Mouse (Mus musculus): ENCODE results near the gene Kif2a. TPM values are rescaled to one million over a fixed set of nuclear protein-coding genes. Genes with fewer than 3 reads are reported as not detected.

Gene Kif2a
- polyA plus RNA-seq, 1 experiment = 31.7 TPM

GRCm38 (mm10) chr13:107051342-107051741 is 29.4 kb upstream of the Kif2a start:
- TF ChIP-seq CTCF (IDR thresholded peaks at IDR 0.05; ENCODE audit: extremely low read depth, insufficient read depth, low read length) (no peak), POLR2A (IDR thresholded peaks at IDR 0.05; ENCODE audit: extremely low read depth, insufficient read depth, low read length) (no peak)
- Histone ChIP-seq H3K4me1 (ENCODE audit: control insufficient read depth, insufficient read depth, low read length) (no peaks in the 10 kb centered on the region; the same call in 1 of the 2 replicates), H3K4me3 (ENCODE audit: insufficient read depth, low read length) (no peak overlapping the region), H3K27ac (ENCODE audit: insufficient read depth, low read length) (no peak overlapping the region)

GRCm38 (mm10) chr13:107044229-107044628 is 22.3 kb upstream of the Kif2a start:
- Histone ChIP-seq H3K4me1 (ENCODE audit: control insufficient read depth, insufficient read depth, low read length) (no peaks in the 10 kb centered on the region), H3K4me3 (ENCODE audit: insufficient read depth, low read length) (no peak overlapping the region), H3K27ac (ENCODE audit: insufficient read depth, low read length) (no peak overlapping the region)
- TF ChIP-seq CTCF (IDR thresholded peaks at IDR 0.05; ENCODE audit: extremely low read depth, insufficient read depth, low read length) = no peak
- no peak for TF ChIP-seq POLR2A (IDR thresholded peaks at IDR 0.05; ENCODE audit: extremely low read depth, insufficient read depth, low read length)

GRCm38 (mm10) chr13:107042551-107042950 is 20.6 kb upstream of the Kif2a start:
- no peak overlapping the region for H3K27ac ChIP-seq (ENCODE audit: insufficient read depth, low read length)
- H3K4me3 ChIP-seq (ENCODE audit: insufficient read depth, low read length) = no peak overlapping the region
- H3K4me1 ChIP-seq (ENCODE audit: control insufficient read depth, insufficient read depth, low read length) = no peaks in the 10 kb centered on the region
- TF ChIP-seq POLR2A (IDR thresholded peaks at IDR 0.05; ENCODE audit: extremely low read depth, insufficient read depth, low read length) = no peak

- Histone ChIP-seq H3K4me1 (ENCODE audit: control insufficient read depth, insufficient read depth, low read length) (no peaks in the 10 kb centered on the region), H3K27ac (ENCODE audit: insufficient read depth, low read length) (no peak overlapping the region), H3K4me3 (ENCODE audit: insufficient read depth, low read length) (no peak overlapping the region)
- TF ChIP-seq POLR2A (IDR thresholded peaks at IDR 0.05; ENCODE audit: extremely low read depth, insufficient read depth, low read length) = no peak
- no peak for TF ChIP-seq CTCF (IDR thresholded peaks at IDR 0.05; ENCODE audit: extremely low read depth, insufficient read depth, low read length)
Measured at GRCm38 (mm10) chr13:107039493-107039892, 17.6 kb upstream of the Kif2a start.

GRCm38 (mm10) chr13:107038346-107038745 is 16.4 kb upstream of the Kif2a start:
- no peak for TF ChIP-seq POLR2A (IDR thresholded peaks at IDR 0.05; ENCODE audit: extremely low read depth, insufficient read depth, low read length)
- TF ChIP-seq CTCF (IDR thresholded peaks at IDR 0.05; ENCODE audit: extremely low read depth, insufficient read depth, low read length) = no peak
- no peaks in the 10 kb centered on the region for H3K4me1 ChIP-seq (ENCODE audit: control insufficient read depth, insufficient read depth, low read length)
- no peak overlapping the region for H3K4me3 ChIP-seq (ENCODE audit: insufficient read depth, low read length)
- H3K27ac ChIP-seq (ENCODE audit: insufficient read depth, low read length) = no peak overlapping the region

- Histone ChIP-seq H3K4me3 (ENCODE audit: insufficient read depth, low read length) (no peak overlapping the region), H3K4me1 (ENCODE audit: control insufficient read depth, insufficient read depth, low read length) (no peaks in the 10 kb centered on the region), H3K27ac (ENCODE audit: insufficient read depth, low read length) (no peak overlapping the region)
- no peak for TF ChIP-seq CTCF (IDR thresholded peaks at IDR 0.05; ENCODE audit: extremely low read depth, insufficient read depth, low read length)
- TF ChIP-seq POLR2A (IDR thresholded peaks at IDR 0.05; ENCODE audit: extremely low read depth, insufficient read depth, low read length) = no peak
Measured at GRCm38 (mm10) chr13:107035511-107036113, 13.7 kb upstream of the Kif2a start.

GRCm38 (mm10) chr13:107035078-107035477 is 13.2 kb upstream of the Kif2a start:
- Histone ChIP-seq H3K4me3 (ENCODE audit: insufficient read depth, low read length) (no peak overlapping the region), H3K27ac (ENCODE audit: insufficient read depth, low read length) (no peak overlapping the region), H3K4me1 (ENCODE audit: control insufficient read depth, insufficient read depth, low read length) (no peaks in the 10 kb centered on the region)
- TF ChIP-seq POLR2A (IDR thresholded peaks at IDR 0.05; ENCODE audit: extremely low read depth, insufficient read depth, low read length) (no peak), CTCF (IDR thresholded peaks at IDR 0.05; ENCODE audit: extremely low read depth, insufficient read depth, low read length) (no peak)

GRCm38 (mm10) chr13:107034028-107034920 is 12.3 kb upstream of the Kif2a start:
- Histone ChIP-seq H3K27ac (ENCODE audit: insufficient read depth, low read length) (no peak overlapping the region), H3K4me1 (ENCODE audit: control insufficient read depth, insufficient read depth, low read length) (no peaks in the 10 kb centered on the region), H3K4me3 (ENCODE audit: insufficient read depth, low read length) (no peak overlapping the region)
- TF ChIP-seq CTCF (IDR thresholded peaks at IDR 0.05; ENCODE audit: extremely low read depth, insufficient read depth, low read length) (no peak), POLR2A (IDR thresholded peaks at IDR 0.05; ENCODE audit: extremely low read depth, insufficient read depth, low read length) (no peak)

GRCm38 (mm10) chr13:107031228-107031627 is 9.3 kb upstream of the Kif2a start:
- Histone ChIP-seq H3K4me3 (ENCODE audit: insufficient read depth, low read length) (no peak overlapping the region), H3K27ac (ENCODE audit: insufficient read depth, low read length) (no peak overlapping the region), H3K4me1 (ENCODE audit: control insufficient read depth, insufficient read depth, low read length) (no peaks in the 10 kb centered on the region)
- TF ChIP-seq POLR2A (IDR thresholded peaks at IDR 0.05; ENCODE audit: extremely low read depth, insufficient read depth, low read length) (no peak), CTCF (IDR thresholded peaks at IDR 0.05; ENCODE audit: extremely low read depth, insufficient read depth, low read length) (no peak)

GRCm38 (mm10) chr13:107027218-107027617 is 5.3 kb upstream of the Kif2a start:
- no peaks in the 10 kb centered on the region for H3K4me1 ChIP-seq (ENCODE audit: control insufficient read depth, insufficient read depth, low read length)
- TF ChIP-seq POLR2A (IDR thresholded peaks at IDR 0.05; ENCODE audit: extremely low read depth, insufficient read depth, low read length) (no peak), CTCF (IDR thresholded peaks at IDR 0.05; ENCODE audit: extremely low read depth, insufficient read depth, low read length) (no peak)
- no peak overlapping the region for H3K27ac ChIP-seq (ENCODE audit: insufficient read depth, low read length)
- H3K4me3 ChIP-seq (ENCODE audit: insufficient read depth, low read length) = no peak overlapping the region

Measured in cortical plate, adult 2 months (tissue).